Mouse (Mus musculus): ENCODE data around the gene Abhd14a.

DNA sequence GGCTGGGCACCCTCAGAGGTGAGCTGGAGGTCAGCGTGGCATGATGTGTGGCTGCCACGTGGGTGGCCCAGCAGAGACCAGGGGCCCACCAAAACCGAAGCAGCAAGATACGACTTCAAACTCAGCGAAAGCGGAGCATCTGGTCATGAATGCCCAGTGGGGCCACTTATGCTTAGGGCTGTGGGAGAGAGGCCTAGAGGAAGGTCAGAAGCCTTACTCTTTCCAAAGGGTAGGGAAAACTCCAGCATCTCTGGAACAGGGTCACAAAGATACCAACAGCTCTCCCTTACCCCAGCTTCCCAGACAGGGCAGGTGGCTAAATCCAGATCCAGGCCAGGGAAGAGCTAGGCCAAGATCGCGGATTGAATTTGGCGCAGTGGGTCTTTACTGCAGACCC is 9.7 kb upstream of the Abhd14a start:
- no peak for TF ChIP-seq GATA1 (IDR thresholded peaks at IDR 0.05; ENCODE audit: borderline replicate concordance, low read length)
- no peak for TF ChIP-seq FLI1 (IDR thresholded peaks at IDR 0.05; ENCODE audit: low read length)
